Mouse (Mus musculus) heart, postnatal 4 days (tissue): ENCODE measurements at regions not wholly inside any gene's neighbourhood (a gene's known extent, or its start where the extent isn't known, plus 50 kb on each side); places are given as distances from the start of the nearest gene placed in this dataset.

Experiments used
- DNase-seq: peaks from one replicate; pipeline ENCODE4 v3.0.0; 2021

GRCm38 (mm10) chr10:43792618-43793017 lies 108.9 kb downstream of the Qrsl1 start:
- DNase-seq = no peak

GRCm38 (mm10) chr10:43794587-43794986 lies 107.0 kb downstream of the Qrsl1 start:
- DNase-seq = no peak

GRCm38 (mm10) chr10:43800077-43800476 lies 101.5 kb downstream of the Qrsl1 start:
- DNase-seq = no peak

- DNase-seq = no peak
These were observed 86.3 kb downstream of the Qrsl1 start for GRCm38 (mm10) chr10:43815291-43815690.

DNA sequence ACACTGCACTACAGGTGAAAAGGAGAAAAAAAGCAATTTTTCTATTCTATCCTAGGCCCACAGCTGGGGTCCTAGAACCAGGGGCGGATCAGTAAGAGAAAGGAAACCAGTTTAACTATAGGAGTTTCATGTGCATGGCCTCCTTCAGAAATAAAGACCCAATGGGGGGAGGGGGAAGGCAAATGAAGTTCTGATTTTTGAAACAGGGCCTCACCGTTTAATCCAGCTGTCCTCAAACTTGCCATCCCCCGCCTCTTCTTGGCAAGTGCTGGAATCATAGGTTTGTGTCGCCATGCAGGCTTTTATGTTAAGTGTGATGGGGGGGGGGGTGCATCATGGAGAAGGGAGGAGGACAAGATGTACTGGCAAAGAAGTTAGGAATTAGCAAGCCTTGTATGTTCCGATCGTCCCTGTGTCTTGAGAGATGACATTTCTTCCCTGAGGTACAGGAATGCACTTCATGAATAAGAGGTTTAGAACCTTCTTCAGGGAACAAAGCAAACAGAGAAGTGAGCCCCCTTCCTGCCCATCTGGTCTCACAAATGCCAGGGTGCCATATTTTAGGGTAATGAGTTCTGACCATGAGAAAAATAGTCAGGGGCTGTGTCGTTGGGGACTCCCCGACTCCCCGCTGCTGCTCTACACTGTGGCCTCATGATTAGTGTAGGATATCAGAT lies 83.9 kb downstream of the Qrsl1 start:
- DNase-seq = no peak

DNA sequence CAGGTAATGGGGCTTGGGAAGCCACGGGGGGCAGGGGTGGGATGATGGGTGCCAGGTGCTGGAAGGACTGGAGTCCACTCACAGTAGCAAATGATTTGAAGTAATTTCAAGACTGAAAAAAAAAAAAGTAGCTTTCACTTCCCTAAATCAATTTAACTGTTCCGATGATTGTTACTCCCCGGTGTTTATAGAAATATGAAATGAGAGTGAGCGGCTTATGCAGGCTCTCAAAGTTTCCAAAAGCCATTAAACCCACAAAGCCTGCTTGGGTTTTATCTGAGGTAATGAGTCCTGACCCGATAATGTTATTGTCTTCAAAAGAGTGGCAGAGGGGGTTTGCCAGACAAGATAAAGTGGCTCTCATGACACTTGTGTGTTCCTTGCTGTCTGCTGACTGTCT lies 82.9 kb downstream of the Qrsl1 start:
- no peak for DNase-seq

GRCm38 (mm10) chr10:43819434-43819833 lies 82.1 kb downstream of the Qrsl1 start:
- DNase-seq = no peak

DNA sequence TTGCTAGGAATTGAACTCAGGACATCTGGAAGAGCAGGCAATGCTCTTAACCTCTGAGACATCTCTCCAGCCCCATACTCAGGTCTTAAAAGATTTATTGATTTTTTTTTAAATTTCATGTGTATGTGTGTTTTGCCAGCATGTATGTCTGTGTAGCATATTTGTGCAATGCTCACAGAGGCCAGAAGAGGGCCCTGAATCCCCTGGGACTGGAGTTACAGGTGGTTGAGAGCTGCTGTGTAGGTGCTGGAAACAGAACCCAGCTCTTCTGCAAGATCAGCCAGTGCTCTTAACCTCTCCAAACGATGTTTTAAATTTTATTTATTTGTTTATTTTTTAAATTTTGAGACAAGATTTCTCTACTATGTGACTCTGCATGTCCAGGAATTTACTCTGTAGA lies 78.9 kb downstream of the Qrsl1 start:
- DNase-seq = no peak

- no peak for DNase-seq
These were observed 77.5 kb downstream of the Qrsl1 start for GRCm38 (mm10) chr10:43824009-43824408.
